In the genomic region with DNA sequence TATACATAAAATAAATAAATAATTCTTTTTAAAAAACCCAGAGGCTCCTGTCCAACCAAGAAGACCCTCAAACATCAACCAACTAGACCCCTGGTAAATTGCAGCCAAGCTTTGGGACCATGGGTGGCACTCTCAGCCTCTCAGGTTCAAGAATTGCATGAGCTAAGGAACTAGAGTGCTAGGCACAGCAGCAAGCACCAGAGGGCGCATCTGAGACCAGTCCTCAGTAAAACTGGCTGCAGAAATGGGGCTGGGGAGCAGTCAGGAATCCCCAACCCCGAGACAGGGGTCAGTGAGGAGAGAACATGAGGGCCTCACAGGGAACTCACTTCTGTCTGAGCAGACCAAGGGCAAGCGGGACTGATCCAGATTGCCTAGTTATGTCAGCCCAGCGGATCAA, we compare ENCODE assay signal across 8 mouse cellular contexts. TPM values are rescaled to one million over a fixed set of nuclear protein-coding genes. Genes with fewer than 3 reads are reported as not detected.
A peak's percentile ranks its signal among the peaks of the same experiment; 100 is the strongest.
DNase-seq lines count a peak whose midpoint lies in the region; ATAC-seq lines count a peak whose summit lies in the region.

No protein-coding gene starts in this region.

- no peak overlapping the region for H3K4me3 ChIP-seq in kidney, embryonic 14.5 days (ENCODE audit: low read length)
- H3K4me3 ChIP-seq in hindbrain, embryonic 16.5 days (ENCODE audit: low read length), result no peak overlapping the region

- H3K4me1 ChIP-seq in kidney, embryonic 14.5 days (ENCODE audit: control insufficient read depth, insufficient read depth, low read length), result peaks cover 2% of the 10 kb centered on the region; the same call in 1 of the 2 replicates
- peaks cover 7% of the 10 kb centered on the region for H3K4me1 ChIP-seq in hindbrain, embryonic 16.5 days (ENCODE audit: control insufficient read depth, insufficient read depth, low read depth, low read length)

- no peak overlapping the region for H3K4me2 ChIP-seq in kidney, embryonic 14.5 days (replicated peaks; ENCODE audit: low read depth, low read length)
- no peak overlapping the region for H3K4me2 ChIP-seq in hindbrain, embryonic 16.5 days (ENCODE audit: low read length)

- intact Hi-C loops in left cerebral cortex, postnatal 25 days (cut with DNase I), result loop anchor here (5.0 kb wide), 2 partner anchors 167 to 412 kb away; partner anchors contain the start of gene Mroh3

- no peak for ATAC-seq in kidney, embryonic 14.5 days (ENCODE audit: low FRiP score, low TSS enrichment)
- ATAC-seq in hindbrain, embryonic 16.5 days, result peak; percentile 34; the same call in 1 of the 2 replicates

- H3K27ac ChIP-seq in kidney, embryonic 14.5 days (ENCODE audit: low read depth, low read length), result no peak overlapping the region
- H3K27ac ChIP-seq in hindbrain, embryonic 16.5 days (ENCODE audit: low read depth, low read length), result no peak overlapping the region

- peak; percentile 19 for DNase-seq in kidney, adult 11 months
- DNase-seq in WW6 (ENCODE audit: low read depth, low spot score), result peak; percentile 22
- peak; percentile 37 for DNase-seq in embryo, embryonic 11.5 days (ENCODE audit: low read depth, low spot score)
- peak; percentile 67 to 75 for DNase-seq in left cerebral cortex, postnatal 25 days (ENCODE audit: low spot score in 2 of 2)
- peak; percentile 69 for DNase-seq in naive thymus-derived CD4-positive, alpha-beta T cell, adult 2 months (ENCODE audit: low read depth)
- DNase-seq in thymus, adult 18-20 months, result peak; percentile 12 to 15

- peaks cover 22% of the 10 kb centered on the region for H3K27me3 ChIP-seq in kidney, embryonic 14.5 days (ENCODE audit: control insufficient read depth, insufficient read depth, low read length)
- peaks cover 11% of the 10 kb centered on the region for H3K27me3 ChIP-seq in hindbrain, embryonic 16.5 days (replicated peaks; ENCODE audit: control insufficient read depth, insufficient read depth, low read length)

- 7% methylated on average over 4 of the region's 4 CpGs for WGBS in kidney, embryonic 14.5 days
- WGBS in hindbrain, embryonic 16.5 days, result 11% methylated on average over 4 of the region's 4 CpGs

- no peak overlapping the region for H3K9ac ChIP-seq in kidney, embryonic 14.5 days (ENCODE audit: low read depth, low read length)
- no peak overlapping the region for H3K9ac ChIP-seq in hindbrain, embryonic 16.5 days (ENCODE audit: low read depth, low read length)

- H3K9me3 ChIP-seq in kidney, embryonic 14.5 days (ENCODE audit: control insufficient read depth, low read length), result no peaks in the 10 kb centered on the region
- H3K9me3 ChIP-seq in hindbrain, embryonic 16.5 days (ENCODE audit: control insufficient read depth, low read length), result no peaks in the 10 kb centered on the region

- no peaks in the 10 kb centered on the region for H3K36me3 ChIP-seq in kidney, embryonic 14.5 days (ENCODE audit: control insufficient read depth, insufficient read depth, low read length)
- H3K36me3 ChIP-seq in hindbrain, embryonic 16.5 days (ENCODE audit: control insufficient read depth, insufficient read depth, low read length), result no peaks in the 10 kb centered on the region

RNA-seq across cellular contexts. Expression of gene Ascl5, which starts 4.8 kb away (rescaled TPM):
- polyA plus RNA-seq in kidney, embryonic 14.5 days (2014; fragmentation: Nextera tagmentation; extraction: Ambion mirVana), result not detected in 2 replicates
- polyA plus RNA-seq in hindbrain, embryonic 16.5 days (2015; fragmentation: Nextera tagmentation; extraction: Ambion mirVana), result not detected in 2 replicates
- total RNA-seq in left cerebral cortex, postnatal 25 days (2021), result 1 to 10 TPM in 1 of 2 experiments, under 1 TPM in 1; 0.87 to 1.9 TPM

RNA-seq across cellular contexts. Expression of gene Cacna1s, which starts 6.8 kb away (rescaled TPM):
- polyA plus RNA-seq in kidney, embryonic 14.5 days (2014; fragmentation: Nextera tagmentation; extraction: Ambion mirVana), result not detected in 2 replicates
- polyA plus RNA-seq in hindbrain, embryonic 16.5 days (2015; fragmentation: Nextera tagmentation; extraction: Ambion mirVana), result 0.45 and 0.66 TPM in 2 replicates
- 1 to 10 TPM; 2.3 to 2.6 TPM for total RNA-seq in left cerebral cortex, postnatal 25 days (2021)

RNA-seq across cellular contexts. Expression of gene Tmem9, which starts 37.8 kb away (rescaled TPM):
- 123 and 230 TPM in 2 replicates for polyA plus RNA-seq in kidney, embryonic 14.5 days (2014; fragmentation: Nextera tagmentation; extraction: Ambion mirVana)
- polyA plus RNA-seq in hindbrain, embryonic 16.5 days (2015; fragmentation: Nextera tagmentation; extraction: Ambion mirVana), result 188 and 207 TPM in 2 replicates
- total RNA-seq in left cerebral cortex, postnatal 25 days (2021), result 10 to 100 TPM; 63.3 to 65.0 TPM

RNA-seq across cellular contexts. Expression of gene Igfn1, which starts 39.6 kb away (rescaled TPM):
- polyA plus RNA-seq in kidney, embryonic 14.5 days (2014; fragmentation: Nextera tagmentation; extraction: Ambion mirVana), result not detected in 2 replicates
- 0.05 TPM in 1 of 2 replicates, not detected in the other for polyA plus RNA-seq in hindbrain, embryonic 16.5 days (2015; fragmentation: Nextera tagmentation; extraction: Ambion mirVana)
- total RNA-seq in left cerebral cortex, postnatal 25 days (2021), result 10 to 100 TPM in 1 of 2 experiments, 1 to 10 TPM in 1; 9.2 to 11.4 TPM

Comparison
In these comparisons a context has a peak if more than half of its experiments do, and no peak if none do; other contexts are left out.
1. DNase-seq: peak in every context shown above with its lines; median percentile 71 in left cerebral cortex, postnatal 25 days; 69 in naive thymus-derived CD4-positive, alpha-beta T cell, adult 2 months; 37 in embryo, embryonic 11.5 days; 22 in WW6; 19 in kidney, adult 11 months; 14 in thymus, adult 18-20 months.